Mouse (Mus musculus) CH12.LX (cell line): Measurements from ENCODE around the gene Dcst2. TPM values are rescaled to one million over a fixed set of nuclear protein-coding genes. Genes with fewer than 3 reads are reported as not detected.

Experiments used
- DNase-seq: peaks from one replicate; pipeline ENCODE4 v3.0.0-alpha.2; 2013; ENCODE audit errors: extremely low read depth
- H3K27ac ChIP-seq: 2 replicates; pipeline ENCODE4 v1.5.1; 2012; ENCODE audit warnings: low read depth, mild to moderate bottlenecking, control low read depth, moderate library complexity; ENCODE audit not compliant: insufficient read depth
- H3K27me3 ChIP-seq: replicated peaks from 2 replicates; pipeline ENCODE3; 2012; ENCODE audit warnings: inconsistent platforms
- H3K36me3 ChIP-seq, 2 experiments: replicated peaks in 1 of 2; 2 replicates each; pipeline versions ENCODE3 to v1.6.1; 2012; ENCODE audit warnings: inconsistent platforms in 1 of 2, low read length in 1 of 2, mild to moderate bottlenecking in 1 of 2, mixed read lengths in 1 of 2, moderate library complexity in 1 of 2; ENCODE audit not compliant: control insufficient read depth in 1 of 2, insufficient read depth in 1 of 2
- H3K4me1 ChIP-seq, 2 experiments: 2 replicates each; pipeline ENCODE4 v1.6.1; 2012; ENCODE audit warnings: inconsistent platforms in 1 of 2, moderate library complexity in 1 of 2; ENCODE audit not compliant: insufficient read depth in 2 of 2, control insufficient read depth in 1 of 2
- H3K4me2 ChIP-seq: 2 replicates; pipeline ENCODE4 v1.6.1; 2012; ENCODE audit warnings: low read depth, mild to moderate bottlenecking, control low read depth; ENCODE audit not compliant: poor library complexity, insufficient read depth, severe bottlenecking
- H3K4me3 ChIP-seq, 3 experiments: fragments of 150-350 bp in 1 of 3; sonication (generic) in 1 of 3; replicated peaks in 1 of 3; 2 replicates each; pipeline versions ENCODE3 to v1.5.1; 2011 to 2012; ENCODE audit warnings: low read depth in 2 of 3, low read length in 2 of 3, mild to moderate bottlenecking in 2 of 3, moderate library complexity in 2 of 3, control low read depth in 1 of 3, improper control_type of control experiment in 1 of 3, inconsistent platforms in 1 of 3, mixed read lengths in 1 of 3; ENCODE audit not compliant: poor library complexity in 1 of 3
- H3K79me2 ChIP-seq: replicated peaks from 2 replicates; pipeline ENCODE4 v1.6.1; 2012; ENCODE audit warnings: mild to moderate bottlenecking, moderate library complexity; ENCODE audit not compliant: control insufficient read depth, poor library complexity, insufficient read depth, severe bottlenecking; ENCODE audit errors: extremely low read depth
- H3K9ac ChIP-seq: 2 replicates; pipeline ENCODE4 v1.6.1; 2012; ENCODE audit warnings: low read depth, mild to moderate bottlenecking, control low read depth, moderate library complexity; ENCODE audit not compliant: insufficient read depth
- H3K9me3 ChIP-seq: replicated peaks from 2 replicates; pipeline ENCODE3; 2012; ENCODE audit warnings: low read length, inconsistent platforms, mixed read lengths
- BHLHE40 ChIP-seq: IDR thresholded peaks from 2 replicates; pipeline ENCODE4 v1.6.1; 2011; ENCODE audit warnings: mild to moderate bottlenecking, low read depth, low read length, improper control_type of control experiment
- CHD2 ChIP-seq: IDR thresholded peaks from 2 replicates; pipeline ENCODE4 v1.6.1; 2011; ENCODE audit warnings: low read length, improper control_type of control experiment
- ELF1 ChIP-seq: IDR thresholded peaks from 2 replicates; pipeline ENCODE4 v1.6.1; 2014; ENCODE audit warnings: low read depth, mild to moderate bottlenecking, inconsistent platforms, low read length, improper control_type of control experiment
- EP300 ChIP-seq: IDR thresholded peaks from 2 replicates; pipeline ENCODE4 v1.6.1; 2011; ENCODE audit warnings: low read length, improper control_type of control experiment
- ETS1 ChIP-seq: conservative IDR thresholded peaks from 2 replicates; pipeline ENCODE4 v1.6.1; 2012; ENCODE audit warnings: low read depth, mild to moderate bottlenecking, inconsistent platforms, low read length, improper control_type of control experiment, moderate library complexity
- GABPA ChIP-seq: IDR thresholded peaks from 2 replicates; pipeline ENCODE4 v1.6.1; 2012; ENCODE audit warnings: low read depth, low read length, improper control_type of control experiment, inconsistent platforms; ENCODE audit not compliant: insufficient replicate concordance
- HCFC1 ChIP-seq: IDR thresholded peaks from 2 replicates; pipeline ENCODE4 v1.6.1; 2012; ENCODE audit warnings: low read depth, mild to moderate bottlenecking, inconsistent platforms, low read length, improper control_type of control experiment
- IRF4 ChIP-seq: IDR thresholded peaks from 2 replicates; pipeline ENCODE4 v1.6.1; 2014; ENCODE audit warnings: low read depth, mild to moderate bottlenecking, inconsistent platforms, low read length, improper control_type of control experiment
- KAT2A ChIP-seq: IDR thresholded peaks from 2 replicates; pipeline ENCODE4 v1.6.1; 2012; ENCODE audit warnings: low read length, improper control_type of control experiment, inconsistent platforms; ENCODE audit not compliant: insufficient replicate concordance
- MAX ChIP-seq: IDR thresholded peaks from 2 replicates; pipeline ENCODE4 v1.6.1; 2011; ENCODE audit warnings: low read length, improper control_type of control experiment
- MAZ ChIP-seq: IDR thresholded peaks from 2 replicates; pipeline ENCODE4 v1.6.1; 2012; ENCODE audit warnings: low read depth, mild to moderate bottlenecking, inconsistent platforms, low read length, improper control_type of control experiment, moderate library complexity
- MEF2A ChIP-seq: IDR thresholded peaks from 2 replicates; pipeline ENCODE4 v1.6.1; 2014; ENCODE audit warnings: low read depth, mild to moderate bottlenecking, inconsistent platforms, low read length, improper control_type of control experiment, borderline replicate concordance
- MXI1 ChIP-seq: IDR thresholded peaks from 2 replicates; pipeline ENCODE4 v1.6.1; 2011; ENCODE audit warnings: mild to moderate bottlenecking, low read depth, low read length, improper control_type of control experiment
- MYC ChIP-seq: IDR thresholded peaks from 2 replicates; pipeline ENCODE4 v1.6.1; 2011; ENCODE audit warnings: low read depth, mild to moderate bottlenecking, improper control_type of control experiment, low read length
- NELFE ChIP-seq: IDR thresholded peaks from 2 replicates; pipeline ENCODE4 v1.6.1; 2011; ENCODE audit warnings: low read depth, low read length, improper control_type of control experiment
- NRF1 ChIP-seq: IDR thresholded peaks from 2 replicates; pipeline ENCODE4 v1.6.1; 2014; ENCODE audit warnings: low read depth, mild to moderate bottlenecking, inconsistent platforms, low read length, improper control_type of control experiment, moderate library complexity
- PAX5 ChIP-seq: IDR thresholded peaks from 2 replicates; pipeline ENCODE4 v1.6.1; 2012; ENCODE audit warnings: low read length, inconsistent platforms, mixed read lengths
- POLR2A ChIP-seq: IDR thresholded peaks from 2 replicates; pipeline ENCODE4 v1.6.1; 2011; ENCODE audit warnings: low read depth, mild to moderate bottlenecking, improper control_type of control experiment, low read length
- POLR2AphosphoS2 ChIP-seq: IDR thresholded peaks from 2 replicates; pipeline ENCODE4 v1.6.1; 2011; ENCODE audit warnings: low read depth, low read length, improper control_type of control experiment
- RCOR1 ChIP-seq: conservative IDR thresholded peaks from 2 replicates; pipeline ENCODE4 v1.6.1; 2012; ENCODE audit warnings: low read depth, mild to moderate bottlenecking, inconsistent platforms, low read length, improper control_type of control experiment
- SIN3A ChIP-seq: IDR thresholded peaks from 2 replicates; pipeline ENCODE4 v1.6.1; 2012; ENCODE audit warnings: low read length, improper control_type of control experiment, inconsistent platforms
- TCF12 ChIP-seq: IDR thresholded peaks from 2 replicates; pipeline ENCODE4 v1.6.1; 2014; ENCODE audit warnings: low read depth, mild to moderate bottlenecking, inconsistent platforms, low read length, improper control_type of control experiment
- UBTF ChIP-seq: IDR thresholded peaks from 2 replicates; pipeline ENCODE4 v1.6.1; 2012; ENCODE audit warnings: low read depth, mild to moderate bottlenecking, inconsistent platforms, low read length, improper control_type of control experiment, moderate library complexity
- USF1 ChIP-seq: IDR thresholded peaks from 2 replicates; pipeline ENCODE4 v1.6.1; 2014; ENCODE audit warnings: low read depth, mild to moderate bottlenecking, inconsistent platforms, low read length, improper control_type of control experiment
- USF2 ChIP-seq: conservative IDR thresholded peaks from 2 replicates; pipeline ENCODE4 v1.6.1; 2011; ENCODE audit warnings: low read depth, low read length, improper control_type of control experiment
- ZC3H11A ChIP-seq: IDR thresholded peaks from 2 replicates; pipeline ENCODE4 v1.6.1; 2012; ENCODE audit warnings: low read depth, mild to moderate bottlenecking, inconsistent platforms, low read length, improper control_type of control experiment
- ZNF384 ChIP-seq: IDR thresholded peaks from 2 replicates; pipeline ENCODE4 v1.6.1; 2012; ENCODE audit warnings: low read depth, low read length, improper control_type of control experiment, inconsistent platforms
- dilution Hi-C: fragments of 300-500 bp; cut with MboI; formaldehyde crosslinking; loops from 2 replicates; pipeline ENCODE4 v1.14.3; 2020; ENCODE audit warnings: low sequenced_read_pairs; ENCODE audit not compliant: extremely low pct_unique_long_range_greater_than_20kb, extremely low pct_ligation_motif_present
- in situ Hi-C: fragments of 300-500 bp; cut with MboI; formaldehyde crosslinking; loops from 3 replicates; pipeline ENCODE4 v1.14.3; 2019; ENCODE audit warnings: low sequenced_read_pairs, low pct_ligation_motif_present, low pct_unique_long_range_greater_than_20kb, mixed read lengths
- polyA plus RNA-seq: library from polyadenylated mRNA; unstranded; fragments of >175 nt; gene quantifications from 2 replicates; pipeline ENCODE4 v1.2.1, GENCODE M21; 2012; ENCODE audit warnings: low read depth; ENCODE audit not compliant: insufficient read length
- total RNA-seq, 2 experiments: library from RNA; depleted of rRNA; stranded (reverse); fragments of 300-350 nt in 1 of 2; fragments of >200 nt in 1 of 2; gene quantifications; 2 replicates each; pipeline ENCODE4 v1.2.3; 2012 to 2014

Gene Dcst2
- total and polyA plus RNA-seq, 3 experiments = 0.10 TPM; not detected in 2

DNA sequence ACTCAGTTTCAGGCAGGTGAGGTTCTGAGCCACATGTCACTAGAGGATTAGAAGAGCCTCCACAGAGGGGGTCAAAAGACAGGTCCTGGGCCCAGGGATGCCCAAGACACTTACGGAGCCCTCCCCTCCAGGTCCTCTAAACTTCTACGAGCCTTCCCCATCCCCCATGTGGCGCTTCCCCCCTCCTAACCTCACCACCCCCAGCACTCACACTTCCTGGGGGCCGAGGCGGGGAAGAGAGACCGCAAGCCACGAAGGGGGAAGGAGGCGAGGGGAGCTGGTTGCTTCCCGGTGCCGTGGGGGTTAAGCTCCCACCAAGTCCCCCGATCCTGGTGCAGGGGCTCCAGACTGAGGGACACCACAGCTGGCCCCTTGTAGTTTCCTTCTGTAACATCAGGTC lies 23.7 kb downstream of the Dcst2 start:
- no peak for DNase-seq
- peak overlapping the region; percentile 73 for H3K9ac ChIP-seq
- no peaks in the 10 kb centered on the region for H3K9me3 ChIP-seq
- peak overlapping the region; percentile 79 for H3K4me2 ChIP-seq
- in situ Hi-C loops (no loop called here), dilution Hi-C loops (no loop called here)
- peaks cover 20 to 95% of the 10 kb centered on the region in 2 experiments for H3K4me1 ChIP-seq
- no peaks in the 10 kb centered on the region for H3K27me3 ChIP-seq
- peak overlapping the region; percentile 63 to 71 (median 64) for H3K4me3 ChIP-seq
- peaks cover 57% of the 10 kb centered on the region for H3K79me2 ChIP-seq
- peaks cover 25 to 44% of the 10 kb centered on the region in 2 experiments for H3K36me3 ChIP-seq
- H3K27ac ChIP-seq = peak overlapping the region; percentile 99
- TF ChIP-seq USF2 = no peak
- 0 out of 2 replicates have a peak, but pooled peaks have one; percentile 22 for TF ChIP-seq MYC
- 0 out of 2 replicates have a peak, but pooled peaks have one; percentile 2 for TF ChIP-seq ETS1
- peak; percentile 70; the same call in 1 of the 2 replicates for TF ChIP-seq MAZ
- no peak for TF ChIP-seq HCFC1
- TF ChIP-seq IRF4 = peak; percentile 40; the same call in 1 of the 2 replicates
- TF ChIP-seq SIN3A = no peak
- peak; percentile 35; the same call in 1 of the 2 replicates for TF ChIP-seq ELF1
- TF ChIP-seq EP300 = no peak
- peak; percentile 43 for TF ChIP-seq TCF12
- TF ChIP-seq CHD2 = peak; percentile 82
- 0 out of 2 replicates have a peak, but pooled peaks have one; percentile 15 for TF ChIP-seq POLR2A

DNA sequence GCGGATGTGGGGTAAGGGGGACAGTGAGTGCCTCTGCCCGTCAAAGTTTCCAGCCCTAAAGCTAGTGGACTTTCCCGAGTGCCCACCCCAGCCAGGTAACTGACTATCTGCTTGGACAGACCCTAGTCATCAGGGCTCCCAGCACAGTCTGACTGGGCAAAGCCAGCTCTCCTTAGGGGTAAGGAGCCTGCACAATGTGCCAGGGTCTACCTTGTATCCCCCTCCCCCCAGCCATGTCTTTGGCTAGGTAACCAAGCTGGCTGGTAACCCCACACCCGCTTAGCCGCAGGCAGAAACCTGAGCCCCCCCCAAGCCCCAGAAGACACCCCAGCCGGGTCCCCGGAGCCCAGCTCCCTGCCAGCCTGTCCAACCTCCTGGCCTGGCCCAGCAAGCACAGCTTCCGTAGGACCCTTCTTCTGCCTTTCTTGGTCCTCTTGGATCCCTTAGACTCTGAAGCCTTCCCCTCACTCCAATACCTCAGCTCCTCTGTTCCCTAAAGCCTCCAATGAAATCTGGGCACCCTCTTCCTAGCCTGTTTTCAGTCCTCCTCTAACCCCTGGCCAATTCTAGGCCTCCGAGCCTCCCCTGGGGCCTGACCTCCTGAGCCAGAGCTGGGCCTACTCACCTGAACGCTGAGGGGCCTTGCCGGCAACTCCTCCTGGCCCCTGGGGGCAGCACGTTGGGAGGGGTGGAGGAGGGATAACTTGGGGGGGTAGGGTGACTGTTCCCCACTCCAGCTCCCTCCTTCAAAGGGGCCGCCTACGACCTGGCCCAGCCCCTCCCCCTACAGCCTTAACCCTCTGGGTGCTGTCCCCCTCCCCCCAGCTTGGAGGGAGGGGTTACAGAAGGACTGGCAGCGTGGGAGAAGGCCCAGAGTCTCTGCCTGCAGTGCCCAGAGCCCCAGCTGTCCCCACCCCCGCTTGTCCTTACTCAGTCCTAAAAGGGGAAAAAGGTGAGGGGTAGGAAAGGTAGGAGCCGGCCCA lies 25.0 kb downstream of the Dcst2 start:
- Histone ChIP-seq H3K27ac (peak overlapping the region; percentile 99), H3K9ac (peak overlapping the region; percentile 73), H3K27me3 (no peaks in the 10 kb centered on the region), H3K4me2 (peak overlapping the region; percentile 79), H3K4me3 (peak overlapping the region; percentile 63 to 71 (median 64)), H3K9me3 (no peaks in the 10 kb centered on the region), H3K4me1 (peaks cover 20 to 84% of the 10 kb centered on the region in 2 experiments), H3K36me3 (peaks cover 14 to 31% of the 10 kb centered on the region in 2 experiments), H3K79me2 (peaks cover 57% of the 10 kb centered on the region)
- no peak for DNase-seq
- in situ Hi-C loops = no loop called here
- dilution Hi-C loops = no loop called here
- TF ChIP-seq UBTF (no peak), ZNF384 (no peak), HCFC1 (peak; percentile 58; the same call in 1 of the 2 replicates), PAX5 (no peak), MYC (0 out of 2 replicates have a peak, but pooled peaks have one; percentile 20), MAX (0 out of 2 replicates have a peak, but pooled peaks have one; percentile 20), IRF4 (no peak), BHLHE40 (peak; percentile 35; the same call in 1 of the 2 replicates), ELF1 (no peak), CHD2 (peak; percentile 95), NRF1 (no peak), GABPA (no peak), SIN3A (0 out of 2 replicates have a peak, but pooled peaks have one; percentile 26), POLR2AphosphoS2 (no peak), ZC3H11A (no peak), KAT2A (0 out of 2 replicates have a peak, but pooled peaks have one; percentile 43), MXI1 (no peak; the same call in 1 of the 2 replicates), MEF2A (0 out of 2 replicates have a peak, but pooled peaks have one; percentile 12), NELFE (no peak), TCF12 (peak; percentile 40; the same call in 1 of the 2 replicates), ETS1 (no peak), USF1 (no peak), USF2 (no peak), RCOR1 (0 out of 2 replicates have a peak, but pooled peaks have one; percentile 27)
